Mouse (Mus musculus) retina, postnatal 1 day (tissue): ENCODE results near the gene 2310034G01Rik.

ENCODE experiments used
- DNase-seq: peaks from one replicate; pipeline ENCODE4 v3.0.0-alpha.2; 2012

Gene 2310034G01Rik

GRCm38 (mm10) chr19:46357344-46358280 lies 7.5 kb upstream of the 2310034G01Rik start:
- no peak for DNase-seq

- DNase-seq, result peak; percentile 92
Measured at GRCm38 (mm10) chr19:46356701-46357138, 6.6 kb upstream of the 2310034G01Rik start.

- DNase-seq, result no peak
Measured at GRCm38 (mm10) chr19:46349550-46349949, 552 bp downstream of the 2310034G01Rik start.

- peak; percentile 91 for DNase-seq
Measured at GRCm38 (mm10) chr19:46348761-46349458, 1.2 kb downstream of the 2310034G01Rik start.

GRCm38 (mm10) chr19:46347936-46348668 lies 2.0 kb downstream of the 2310034G01Rik start:
- DNase-seq, result no peak

- no peak for DNase-seq
Measured at GRCm38 (mm10) chr19:46347146-46347545, 3.0 kb downstream of the 2310034G01Rik start.

- DNase-seq, result no peak
Measured at GRCm38 (mm10) chr19:46344710-46345419, 5.2 kb downstream of the 2310034G01Rik start.

GRCm38 (mm10) chr19:46339287-46339971 lies 10.7 kb downstream of the 2310034G01Rik start:
- no peak for DNase-seq

- no peak for DNase-seq
Measured at GRCm38 (mm10) chr19:46338942-46339286, 11.2 kb downstream of the 2310034G01Rik start.

- peak; percentile 98 for DNase-seq
Measured at GRCm38 (mm10) chr19:46338331-46338936, 11.7 kb downstream of the 2310034G01Rik start, which contains the start of gene Cuedc2. Cuedc2 (minus strand) TSS chr19:46338702.

GRCm38 (mm10) chr19:46337719-46338330 lies 12.3 kb downstream of the 2310034G01Rik start:
- DNase-seq, result no peak

- no peak for DNase-seq
Measured at GRCm38 (mm10) chr19:46333906-46334305, 16.2 kb downstream of the 2310034G01Rik start.

- no peak for DNase-seq
Measured at GRCm38 (mm10) chr19:46332721-46333339, 17.3 kb downstream of the 2310034G01Rik start.

GRCm38 (mm10) chr19:46331936-46332335 lies 18.2 kb downstream of the 2310034G01Rik start:
- DNase-seq, result no peak

GRCm38 (mm10) chr19:46331326-46331725 lies 18.8 kb downstream of the 2310034G01Rik start:
- DNase-seq, result no peak

GRCm38 (mm10) chr19:46330696-46331095 lies 19.4 kb downstream of the 2310034G01Rik start:
- no peak for DNase-seq

GRCm38 (mm10) chr19:46329951-46330350 lies 20.2 kb downstream of the 2310034G01Rik start:
- peak; percentile 86 for DNase-seq

GRCm38 (mm10) chr19:46329031-46329641 lies 21.0 kb downstream of the 2310034G01Rik start:
- no peak for DNase-seq

- DNase-seq, result peak; percentile 98
Measured at GRCm38 (mm10) chr19:46328081-46329030, 21.7 kb downstream of the 2310034G01Rik start, which contains the start of gene Fbxl15. Fbxl15 (plus strand) TSS chr19:46328184.
